Mouse (Mus musculus): Measurements from ENCODE around the gene Wdr35. TPM values are rescaled to one million over a fixed set of nuclear protein-coding genes. Genes with fewer than 3 reads are reported as not detected.
A peak's percentile ranks its signal among the peaks of the same experiment; 100 is the strongest.

The Wdr35 gene
- polyA plus RNA-seq, 1 experiment from 2014 or later, result 23.3 TPM

GRCm38 (mm10) chr12:9036409-9036808 lies 62.7 kb downstream of the Wdr35 start:
- no peak for DNase-seq (ENCODE audit: low spot score, missing footprints)
- Histone ChIP-seq H3K4me1 (ENCODE audit: control insufficient read depth, insufficient read depth, low read length) (no peaks in the 10 kb centered on the region), H3K27me3 (ENCODE audit: control insufficient read depth, insufficient read depth, low read length) (no peaks in the 10 kb centered on the region), H3K9me3 (ENCODE audit: control insufficient read depth, low read length) (no peaks in the 10 kb centered on the region), H3K4me3 (ENCODE audit: low read depth, low read length) (no peak overlapping the region), H3K27ac (ENCODE audit: low read depth, low read length) (no peak overlapping the region), H3K9ac (ENCODE audit: low read length) (no peak overlapping the region), H3K4me2 (no peak overlapping the region), H3K36me3 (ENCODE audit: control insufficient read depth, insufficient read depth, low read length) (no peaks in the 10 kb centered on the region)
- ATAC-seq (ENCODE audit: low FRiP score), result no peak
- WGBS, result 83% methylated on average over 9 of the region's 9 CpGs

GRCm38 (mm10) chr12:9040177-9040576 lies 66.5 kb downstream of the Wdr35 start:
- H3K27me3 ChIP-seq (ENCODE audit: control insufficient read depth, insufficient read depth, low read length), result no peaks in the 10 kb centered on the region
- ATAC-seq (ENCODE audit: low FRiP score), result no peak

GRCm38 (mm10) chr12:9040686-9041085 lies 67.0 kb downstream of the Wdr35 start:
- DNase-seq (ENCODE audit: low spot score, missing footprints), result no peak
- WGBS, result 75% methylated on average over 7 of the region's 7 CpGs

More at GRCm38 (mm10) chr12:9040177-9040576, 66.5 kb downstream of the Wdr35 start:
- Histone ChIP-seq H3K9me3 (ENCODE audit: control insufficient read depth, low read length) (no peaks in the 10 kb centered on the region), H3K4me2 (no peak overlapping the region), H3K4me3 (ENCODE audit: low read depth, low read length) (no peak overlapping the region), H3K9ac (ENCODE audit: low read length) (no peak overlapping the region), H3K4me1 (ENCODE audit: control insufficient read depth, insufficient read depth, low read length) (0 out of 2 replicates have a peak, but pooled peaks cover 2% of the 10 kb centered on the region), H3K27ac (ENCODE audit: low read depth, low read length) (no peak overlapping the region), H3K36me3 (ENCODE audit: control insufficient read depth, insufficient read depth, low read length) (no peaks in the 10 kb centered on the region)
- WGBS, result 91% methylated on average over 5 of the region's 5 CpGs
- no peak for DNase-seq (ENCODE audit: low spot score, missing footprints)

GRCm38 (mm10) chr12:9042316-9042715 lies 68.6 kb downstream of the Wdr35 start:
- ATAC-seq (ENCODE audit: low FRiP score) (no peak), DNase-seq (ENCODE audit: low spot score, missing footprints) (peak; percentile 75)
- Histone ChIP-seq H3K4me2 (no peak overlapping the region), H3K9me3 (ENCODE audit: control insufficient read depth, low read length) (no peaks in the 10 kb centered on the region), H3K4me1 (ENCODE audit: control insufficient read depth, insufficient read depth, low read length) (0 out of 2 replicates have a peak, but pooled peaks cover 2% of the 10 kb centered on the region), H3K27me3 (ENCODE audit: control insufficient read depth, insufficient read depth, low read length) (no peaks in the 10 kb centered on the region), H3K9ac (ENCODE audit: low read length) (no peak overlapping the region), H3K36me3 (ENCODE audit: control insufficient read depth, insufficient read depth, low read length) (no peaks in the 10 kb centered on the region), H3K27ac (ENCODE audit: low read depth, low read length) (no peak overlapping the region), H3K4me3 (ENCODE audit: low read depth, low read length) (no peak overlapping the region)
- 81% methylated on average over 5 of the region's 5 CpGs for WGBS

More at GRCm38 (mm10) chr12:9040686-9041085, 67.0 kb downstream of the Wdr35 start:
- no peaks in the 10 kb centered on the region for H3K27me3 ChIP-seq (ENCODE audit: control insufficient read depth, insufficient read depth, low read length)
- H3K36me3 ChIP-seq (ENCODE audit: control insufficient read depth, insufficient read depth, low read length), result no peaks in the 10 kb centered on the region
- no peak overlapping the region for H3K27ac ChIP-seq (ENCODE audit: low read depth, low read length)
- no peak overlapping the region for H3K9ac ChIP-seq (ENCODE audit: low read length)
- no peak overlapping the region for H3K4me2 ChIP-seq
- ATAC-seq (ENCODE audit: low FRiP score), result no peak
- 0 out of 2 replicates have a peak, but pooled peaks cover 2% of the 10 kb centered on the region for H3K4me1 ChIP-seq (ENCODE audit: control insufficient read depth, insufficient read depth, low read length)
- H3K4me3 ChIP-seq (ENCODE audit: low read depth, low read length), result no peak overlapping the region
- no peaks in the 10 kb centered on the region for H3K9me3 ChIP-seq (ENCODE audit: control insufficient read depth, low read length)

- DNase-seq (ENCODE audit: low spot score, missing footprints) (peak; percentile 73), ATAC-seq (ENCODE audit: low FRiP score) (peak; percentile 57; the same call in 1 of the 2 replicates)
- no peaks in the 10 kb centered on the region for H3K9me3 ChIP-seq (ENCODE audit: control insufficient read depth, low read length)
- H3K9ac ChIP-seq (ENCODE audit: low read length), result no peak overlapping the region
- H3K4me1 ChIP-seq (ENCODE audit: control insufficient read depth, insufficient read depth, low read length), result 0 out of 2 replicates have a peak, but pooled peaks cover 2% of the 10 kb centered on the region
- WGBS, result 85% methylated on average over 3 of the region's 3 CpGs
- no peak overlapping the region for H3K27ac ChIP-seq (ENCODE audit: low read depth, low read length)
- H3K4me3 ChIP-seq (ENCODE audit: low read depth, low read length), result no peak overlapping the region
- H3K27me3 ChIP-seq (ENCODE audit: control insufficient read depth, insufficient read depth, low read length), result no peaks in the 10 kb centered on the region
- no peaks in the 10 kb centered on the region for H3K36me3 ChIP-seq (ENCODE audit: control insufficient read depth, insufficient read depth, low read length)
- H3K4me2 ChIP-seq, result no peak overlapping the region
These were observed 69.1 kb downstream of the Wdr35 start for GRCm38 (mm10) chr12:9042759-9043158.

- no peak overlapping the region for H3K27ac ChIP-seq (ENCODE audit: low read depth, low read length)
- H3K4me3 ChIP-seq (ENCODE audit: low read depth, low read length), result no peak overlapping the region
- ATAC-seq (ENCODE audit: low FRiP score) (no peak), DNase-seq (ENCODE audit: low spot score, missing footprints) (peak; percentile 59)
- WGBS, result 96% methylated on average over 7 of the region's 7 CpGs
- H3K9me3 ChIP-seq (ENCODE audit: control insufficient read depth, low read length), result no peaks in the 10 kb centered on the region
- H3K4me2 ChIP-seq, result no peak overlapping the region
- no peaks in the 10 kb centered on the region for H3K36me3 ChIP-seq (ENCODE audit: control insufficient read depth, insufficient read depth, low read length)
- H3K27me3 ChIP-seq (ENCODE audit: control insufficient read depth, insufficient read depth, low read length), result no peaks in the 10 kb centered on the region
- H3K4me1 ChIP-seq (ENCODE audit: control insufficient read depth, insufficient read depth, low read length), result 0 out of 2 replicates have a peak, but pooled peaks cover 2% of the 10 kb centered on the region
- no peak overlapping the region for H3K9ac ChIP-seq (ENCODE audit: low read length)
These were observed 71.0 kb downstream of the Wdr35 start for GRCm38 (mm10) chr12:9044666-9045065.

GRCm38 (mm10) chr12:9046674-9047073 lies 73.0 kb downstream of the Wdr35 start:
- Histone ChIP-seq H3K4me2 (no peak overlapping the region), H3K36me3 (ENCODE audit: control insufficient read depth, insufficient read depth, low read length) (no peaks in the 10 kb centered on the region), H3K9me3 (ENCODE audit: control insufficient read depth, low read length) (no peaks in the 10 kb centered on the region), H3K27ac (ENCODE audit: low read depth, low read length) (no peak overlapping the region), H3K4me3 (ENCODE audit: low read depth, low read length) (no peak overlapping the region), H3K4me1 (ENCODE audit: control insufficient read depth, insufficient read depth, low read length) (0 out of 2 replicates have a peak, but pooled peaks cover 2% of the 10 kb centered on the region), H3K27me3 (ENCODE audit: control insufficient read depth, insufficient read depth, low read length) (no peaks in the 10 kb centered on the region), H3K9ac (ENCODE audit: low read length) (no peak overlapping the region)
- ATAC-seq (ENCODE audit: low FRiP score) (no peak), DNase-seq (ENCODE audit: low spot score, missing footprints) (no peak)
- 86% methylated on average over 4 of the region's 4 CpGs for WGBS

GRCm38 (mm10) chr12:9048090-9048489 lies 74.4 kb downstream of the Wdr35 start:
- Histone ChIP-seq H3K4me2 (no peak overlapping the region), H3K9me3 (ENCODE audit: control insufficient read depth, low read length) (no peaks in the 10 kb centered on the region), H3K9ac (ENCODE audit: low read length) (no peak overlapping the region), H3K4me1 (ENCODE audit: control insufficient read depth, insufficient read depth, low read length) (no peaks in the 10 kb centered on the region), H3K27me3 (ENCODE audit: control insufficient read depth, insufficient read depth, low read length) (no peaks in the 10 kb centered on the region), H3K4me3 (ENCODE audit: low read depth, low read length) (no peak overlapping the region), H3K36me3 (ENCODE audit: control insufficient read depth, insufficient read depth, low read length) (no peaks in the 10 kb centered on the region), H3K27ac (ENCODE audit: low read depth, low read length) (no peak overlapping the region)
- 79% methylated on average over 8 of the region's 8 CpGs for WGBS
- no peak for ATAC-seq (ENCODE audit: low FRiP score)
- DNase-seq (ENCODE audit: low spot score, missing footprints), result no peak

GRCm38 (mm10) chr12:9050824-9051223 lies 77.1 kb downstream of the Wdr35 start:
- ATAC-seq (ENCODE audit: low FRiP score), result no peak
- H3K4me1 ChIP-seq (ENCODE audit: control insufficient read depth, insufficient read depth, low read length), result no peaks in the 10 kb centered on the region
- 49% methylated on average over 6 of the region's 6 CpGs for WGBS
- no peaks in the 10 kb centered on the region for H3K9me3 ChIP-seq (ENCODE audit: control insufficient read depth, low read length)
- H3K27me3 ChIP-seq (ENCODE audit: control insufficient read depth, insufficient read depth, low read length), result no peaks in the 10 kb centered on the region
- H3K4me3 ChIP-seq (ENCODE audit: low read depth, low read length), result no peak overlapping the region
- H3K4me2 ChIP-seq, result no peak overlapping the region
- H3K27ac ChIP-seq (ENCODE audit: low read depth, low read length), result no peak overlapping the region
- DNase-seq (ENCODE audit: low spot score, missing footprints), result peak; percentile 79
- H3K9ac ChIP-seq (ENCODE audit: low read length), result no peak overlapping the region
- H3K36me3 ChIP-seq (ENCODE audit: control insufficient read depth, insufficient read depth, low read length), result no peaks in the 10 kb centered on the region

Data from midbrain, embryonic 11.5 days (tissue).